ENCODE assay signal across 18 mouse cellular contexts in genomic region chr19:53299829-53300181, GRCm38 (mm10).
"Had no signal": no experiment of that assay in that cellular context is flagged by ENCODE, and none has a peak within 500 bp of the region (broad histone marks: within the 10 kb centered on the region; RNA-seq: fewer than 3 reads in every experiment).

No protein-coding gene starts in this region.

- H3K4me3 ChIP-seq: intestine, embryonic 15.5 days; kidney, embryonic 15.5 days; left cerebral cortex, adult 2 months; liver, embryonic 13.5 days; neural tube, embryonic 12.5 days; neural tube, embryonic 15.5 days had no signal

- DNase-seq: kidney, adult 11 months; kidney, adult 8-10 months; kidney, postnatal 10 days; kidney, postnatal 36 days; layer of hippocampus, postnatal 36 days; liver, embryonic 13.5 days; lung, adult 2 months; lung, postnatal 14 days; lung, postnatal 4 days; midbrain, embryonic 14.5 days; right cerebral cortex, adult 18-20 months; right cerebral cortex, postnatal 25 days had no signal

- H3K4me1 ChIP-seq: intestine, embryonic 15.5 days; kidney, embryonic 15.5 days; neural tube, embryonic 12.5 days; neural tube, embryonic 15.5 days had no signal

- H3K27me3 ChIP-seq: intestine, embryonic 15.5 days; kidney, embryonic 15.5 days; neural tube, embryonic 12.5 days; neural tube, embryonic 15.5 days had no signal

- H3K27ac ChIP-seq: intestine, embryonic 15.5 days; kidney, embryonic 15.5 days; left cerebral cortex, adult 2 months; liver, embryonic 13.5 days; neural tube, embryonic 12.5 days; neural tube, embryonic 15.5 days; stomach, postnatal 0 days had no signal

- H3K36me3 ChIP-seq: intestine, embryonic 15.5 days; kidney, embryonic 15.5 days; liver, embryonic 13.5 days; neural tube, embryonic 12.5 days; neural tube, embryonic 15.5 days had no signal
